Mouse (Mus musculus) urinary bladder, postnatal 0 days (tissue): ENCODE results near the gene Sez6. TPM values are rescaled to one million over a fixed set of nuclear protein-coding genes. Genes with fewer than 3 reads are reported as not detected.

Experiments
- polyA plus RNA-seq: library from polyadenylated mRNA; unstranded; fragments of >200 nt; fragmentation: Nextera tagmentation; extraction: Ambion mirVana; gene quantifications from 2 replicates; pipeline ENCODE4 v1.2.1, GENCODE M21; 2015

The Sez6 gene
- polyA plus RNA-seq: 0.06 and 0.13 TPM in 2 replicates

DNA sequence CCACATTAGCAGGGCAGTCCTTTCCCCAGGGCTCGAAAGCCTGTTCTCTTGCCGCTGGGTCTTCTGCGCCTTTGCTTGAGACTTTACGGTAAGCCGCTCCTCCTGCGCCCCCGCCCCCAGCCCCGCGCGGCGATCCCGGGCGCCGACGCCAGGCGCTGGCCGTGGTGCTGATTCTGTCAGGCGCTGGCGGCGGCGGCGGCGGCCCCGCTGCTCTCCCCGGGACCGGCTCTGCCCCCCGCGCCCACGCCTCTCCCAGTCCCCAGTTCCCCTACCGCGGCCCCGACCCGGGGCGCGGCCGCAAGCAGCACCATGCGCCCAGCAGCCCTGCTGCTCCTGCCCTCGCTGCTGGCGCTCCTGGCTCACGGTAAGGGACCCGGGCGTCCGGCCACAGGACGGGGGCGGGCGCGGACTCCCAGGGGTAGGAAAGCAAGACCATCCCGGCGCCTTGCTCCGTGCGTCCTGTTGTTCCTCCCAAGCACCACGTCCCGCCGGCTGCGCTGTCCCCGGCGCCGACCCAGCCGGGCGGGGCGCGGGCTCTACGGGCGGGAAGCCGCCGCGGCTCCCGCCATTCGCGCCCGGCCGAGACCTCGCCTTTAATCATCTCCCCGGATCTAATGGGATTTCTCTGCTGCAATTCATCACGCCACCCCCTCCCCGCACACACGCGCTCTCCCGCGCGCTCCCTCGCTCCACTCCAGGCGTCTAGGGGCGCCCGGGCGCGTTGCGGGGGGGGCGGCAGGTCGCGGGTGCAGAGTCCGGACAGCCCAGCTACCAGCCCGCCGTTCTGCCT is at the start of gene Sez6:
TSS of gene Sez6 (plus strand) at position 50 of the 790 bp plus-strand sequence.

GRCm38 (mm10) chr11:77893787-77894718 is 36.5 kb upstream of the Sez6 start, which contains the start of gene Pipox:
Gene Pipox (minus strand): TSS chr11:77894096.

GRCm38 (mm10) chr11:77982441-77982905 is 51.9 kb downstream of the Sez6 start, which contains the start of gene Phf12:
Gene Phf12 (plus strand): TSS chr11:77982754.

Other genes with a start within 250 kb of the Sez6 start
- gene Nufip2, start 244.6 kb upstream of the Sez6 start, polyA plus RNA-seq: 3.5 and 4.3 TPM in 2 replicates
- not detected in 2 replicates for gene Cryba1, start 205.5 kb upstream of the Sez6 start, polyA plus RNA-seq
- 7.8 and 9.5 TPM in 2 replicates for gene Myo18a, start 167.6 kb upstream of the Sez6 start, polyA plus RNA-seq
- gene Gm10277, start 143.1 kb upstream of the Sez6 start, polyA plus RNA-seq: 0.16 and 0.35 TPM in 2 replicates
- gene Pipox, start 36.7 kb upstream of the Sez6 start, polyA plus RNA-seq: 0.23 and 0.34 TPM in 2 replicates
- 10.0 and 12.4 TPM in 2 replicates for gene Phf12, start 52.0 kb downstream of the Sez6 start, polyA plus RNA-seq
- 8.7 and 9.8 TPM in 2 replicates for gene Dhrs13, start 101.5 kb downstream of the Sez6 start, polyA plus RNA-seq
- gene Flot2, start 107.1 kb downstream of the Sez6 start, polyA plus RNA-seq: 99.5 and 107 TPM in 2 replicates
- gene Eral1, start 149.6 kb downstream of the Sez6 start, polyA plus RNA-seq: 15.0 and 15.4 TPM in 2 replicates
- 10.2 and 10.3 TPM in 2 replicates for gene Fam222b, start 163.9 kb downstream of the Sez6 start, polyA plus RNA-seq
- 16.6 and 16.7 TPM in 2 replicates for gene Traf4, start 234.8 kb downstream of the Sez6 start, polyA plus RNA-seq
- gene Nek8, start 245.9 kb downstream of the Sez6 start, polyA plus RNA-seq: 11.1 and 11.4 TPM in 2 replicates
- gene Tlcd1, start 245.9 kb downstream of the Sez6 start, polyA plus RNA-seq: 15.2 and 16.2 TPM in 2 replicates